Mouse (Mus musculus) macrophage (primary cell): ENCODE measurements around the gene Rsph3b. TPM values are rescaled to one million over a fixed set of nuclear protein-coding genes. Genes with fewer than 3 reads are reported as not detected.
"Not testable (repeated sequence)": the region's sequence is repeated elsewhere in the genome, so short reads cannot be mapped to it uniquely, and the experiment has no call there.

ENCODE experiments used
- H3K27ac ChIP-seq: fragments of 350-480 bp; formaldehyde crosslinking; 2 replicates; pipeline ENCODE4 v1.9.0; 2021
- H3K36me3 ChIP-seq: fragments of 350-480 bp; formaldehyde crosslinking; 2 replicates; pipeline ENCODE4 v1.9.0; 2021; ENCODE audit errors: inconsistent target
- H3K4me3 ChIP-seq: fragments of 350-480 bp; formaldehyde crosslinking; 2 replicates; pipeline ENCODE4 v1.9.0; 2021; ENCODE audit errors: inconsistent target
- H3K79me2 ChIP-seq: fragments of 350-480 bp; formaldehyde crosslinking; 2 replicates; pipeline ENCODE4 v1.9.0; 2021; ENCODE audit errors: inconsistent target
- WGBS: methylation state at CpG from one replicate; pipeline ENCODE4 v1.1.7; 2026; ENCODE audit warnings: inconsistent platforms; ENCODE audit not compliant: missing documents; 5-methylcytosine and 5-hydroxymethylcytosine counted together
- polyA plus RNA-seq: library from polyadenylated mRNA; stranded (reverse); fragments of 250-400 nt; gene quantifications from 3 replicates; pipeline ENCODE4 v1.2.4, GENCODE M21; 2018; ENCODE audit warnings: inconsistent platforms

Rsph3b gene
- polyA plus RNA-seq, 1 experiment from 2014 or later = 20.9 TPM

GRCm38 (mm10) chr17:6900361-6900760 lies 48.1 kb downstream of the Rsph3b start:
- not testable (repeated sequence) for H3K36me3 ChIP-seq, H3K79me2 ChIP-seq, H3K27ac ChIP-seq, H3K4me3 ChIP-seq
- 100% methylated on average over 1 of the region's 2 CpGs for WGBS

DNA sequence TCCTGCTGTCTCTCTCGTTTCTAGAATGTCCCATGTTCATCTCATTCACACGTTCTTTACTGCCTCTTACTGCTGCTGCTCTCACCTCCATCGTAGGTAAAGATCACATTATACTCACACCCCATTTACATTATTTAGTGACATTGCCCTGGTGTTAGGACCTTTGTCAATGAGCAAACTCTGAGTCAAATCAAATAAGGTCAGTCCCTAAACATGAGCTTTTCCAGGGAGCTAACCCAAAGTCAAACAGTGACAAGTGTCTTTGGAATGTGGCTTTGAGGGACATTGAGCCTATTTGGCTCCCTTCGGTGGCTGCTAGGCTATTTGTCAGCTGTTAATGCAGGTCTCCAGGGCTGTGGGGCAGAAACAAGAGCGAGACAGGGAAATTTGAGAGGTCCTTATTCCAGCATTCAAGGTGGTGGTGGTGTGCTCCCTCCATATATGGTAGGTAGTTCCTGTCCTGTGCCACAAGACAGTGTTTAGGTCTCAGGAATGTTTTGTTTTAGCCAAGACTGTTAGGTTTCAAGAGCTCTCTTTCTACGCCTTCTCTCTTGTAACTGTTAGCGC lies 50.4 kb downstream of the Rsph3b start:
- 93% methylated on average over 4 of the region's 7 CpGs for WGBS
- H3K27ac ChIP-seq, H3K79me2 ChIP-seq: not testable (repeated sequence)

GRCm38 (mm10) chr17:6896756-6897155 lies 51.7 kb downstream of the Rsph3b start:
- Histone ChIP-seq H3K79me2 (no peaks in the 10 kb centered on the region), H3K27ac (no peak overlapping the region), H3K4me3 (no peak overlapping the region), H3K36me3 (no peaks in the 10 kb centered on the region)
- 100% methylated on average over 1 of the region's 4 CpGs for WGBS

More for the DNA sequence above, 50.4 kb downstream of the Rsph3b start:
- not testable (repeated sequence) for H3K36me3 ChIP-seq, H3K4me3 ChIP-seq

DNA sequence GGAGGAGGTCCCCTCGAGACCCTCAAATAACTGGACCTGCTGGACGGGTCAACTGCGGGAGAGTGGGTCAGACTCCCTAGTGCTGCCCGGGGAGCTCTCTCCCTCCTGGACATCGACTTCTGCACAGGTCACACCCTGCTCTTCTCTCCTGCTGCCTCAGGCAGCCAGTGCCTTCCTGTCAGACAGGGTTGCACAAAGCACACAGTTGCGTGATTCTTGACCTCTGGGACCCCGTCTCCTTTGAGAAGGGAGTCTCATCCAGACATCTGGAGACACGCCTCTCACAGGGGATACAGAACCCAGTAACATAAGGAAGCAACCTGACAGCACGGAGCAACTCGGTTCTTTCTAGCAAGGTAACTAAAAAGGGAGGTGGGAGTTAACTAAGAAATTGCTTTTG lies 55.1 kb downstream of the Rsph3b start:
- 97% methylated on average over 10 of the region's 10 CpGs for WGBS
- Histone ChIP-seq H3K4me3 (no peak overlapping the region), H3K79me2 (no peaks in the 10 kb centered on the region), H3K27ac (no peak overlapping the region), H3K36me3 (no peaks in the 10 kb centered on the region)

- no peak overlapping the region for H3K27ac ChIP-seq
- H3K4me3 ChIP-seq = no peak overlapping the region
- no peaks in the 10 kb centered on the region for H3K79me2 ChIP-seq
- WGBS = 84% methylated on average over 7 of the region's 7 CpGs
- no peaks in the 10 kb centered on the region for H3K36me3 ChIP-seq
Observed at GRCm38 (mm10) chr17:6891966-6892934, 56.2 kb downstream of the Rsph3b start.

- Histone ChIP-seq H3K27ac (no peak overlapping the region), H3K4me3 (no peak overlapping the region), H3K79me2 (no peaks in the 10 kb centered on the region), H3K36me3 (no peaks in the 10 kb centered on the region)
- WGBS = 63% methylated on average over 1 of the region's 1 CpGs
Observed at GRCm38 (mm10) chr17:6886445-6886844, 62.0 kb downstream of the Rsph3b start.

GRCm38 (mm10) chr17:6884531-6884930 lies 64.0 kb downstream of the Rsph3b start:
- H3K36me3 ChIP-seq = no peaks in the 10 kb centered on the region
- no peak overlapping the region for H3K27ac ChIP-seq
- WGBS = 100% methylated on average over 1 of the region's 1 CpGs
- no peaks in the 10 kb centered on the region for H3K79me2 ChIP-seq
- no peak overlapping the region for H3K4me3 ChIP-seq

GRCm38 (mm10) chr17:6881306-6881705 lies 67.2 kb downstream of the Rsph3b start:
- H3K79me2 ChIP-seq = no peaks in the 10 kb centered on the region

GRCm38 (mm10) chr17:6871421-6871820 lies 77.1 kb downstream of the Rsph3b start:
- WGBS = 80% methylated on average over 2 of the region's 2 CpGs
- H3K27ac ChIP-seq = no peak overlapping the region

More at GRCm38 (mm10) chr17:6881306-6881705, 67.2 kb downstream of the Rsph3b start:
- H3K4me3 ChIP-seq = no peak overlapping the region
- H3K27ac ChIP-seq = no peak overlapping the region
- H3K36me3 ChIP-seq = no peaks in the 10 kb centered on the region
- 45% methylated on average over 6 of the region's 6 CpGs for WGBS

GRCm38 (mm10) chr17:6868810-6869209 lies 79.7 kb downstream of the Rsph3b start:
- H3K27ac ChIP-seq = no peak overlapping the region
- H3K79me2 ChIP-seq = no peaks in the 10 kb centered on the region
- no peaks in the 10 kb centered on the region for H3K36me3 ChIP-seq
- H3K4me3 ChIP-seq = no peak overlapping the region

More at GRCm38 (mm10) chr17:6871421-6871820, 77.1 kb downstream of the Rsph3b start:
- H3K36me3 ChIP-seq = no peaks in the 10 kb centered on the region
- no peaks in the 10 kb centered on the region for H3K79me2 ChIP-seq
- no peak overlapping the region for H3K4me3 ChIP-seq

DNA sequence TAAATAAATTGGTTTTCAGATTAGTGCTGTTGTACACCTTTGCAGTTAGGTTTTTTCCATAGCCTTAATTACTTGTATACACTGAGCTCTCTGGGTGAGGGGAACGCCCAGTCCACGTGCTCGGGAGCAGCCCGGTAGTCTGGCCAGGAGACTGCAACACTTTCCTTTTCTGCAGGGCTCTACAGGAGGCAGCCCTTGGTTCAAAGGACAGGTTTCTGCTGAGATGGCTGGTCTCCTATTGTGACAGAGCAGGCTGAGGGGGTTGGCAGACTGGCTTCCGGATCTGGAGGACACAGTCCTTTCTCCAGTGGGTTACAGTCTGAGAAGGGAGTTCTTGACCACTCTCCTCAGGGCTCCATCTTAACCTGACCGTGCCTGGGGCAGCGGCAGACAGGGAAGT lies 80.7 kb downstream of the Rsph3b start:
- Histone ChIP-seq H3K36me3 (no peaks in the 10 kb centered on the region), H3K79me2 (no peaks in the 10 kb centered on the region), H3K27ac (no peak overlapping the region), H3K4me3 (no peak overlapping the region)
- 19% methylated on average over 7 of the region's 7 CpGs for WGBS

- H3K79me2 ChIP-seq = no peaks in the 10 kb centered on the region
- H3K27ac ChIP-seq = no peak overlapping the region
- no peaks in the 10 kb centered on the region for H3K36me3 ChIP-seq
- no peak overlapping the region for H3K4me3 ChIP-seq
- WGBS = 70% methylated on average over 1 of the region's 1 CpGs
Observed at GRCm38 (mm10) chr17:6866576-6866975, 81.9 kb downstream of the Rsph3b start.

DNA sequence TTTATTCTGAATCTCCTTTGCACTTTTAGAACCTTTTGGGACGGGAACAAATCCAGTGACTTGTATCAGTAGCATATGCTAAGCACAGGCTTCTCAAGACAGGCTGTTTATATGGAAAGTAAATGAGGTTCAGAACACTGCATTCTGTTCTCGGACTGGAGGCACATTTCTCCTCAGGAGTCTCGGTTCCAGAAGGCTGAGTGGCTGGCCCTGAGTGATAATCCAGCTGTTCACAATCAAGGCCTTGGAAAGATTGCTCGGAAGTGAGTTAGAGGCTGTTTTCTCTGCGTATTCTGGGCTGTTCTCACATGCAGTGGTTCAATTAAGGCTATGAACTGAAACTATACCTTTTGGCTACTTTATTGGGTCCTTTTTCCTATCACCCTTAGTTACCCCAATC lies 82.9 kb downstream of the Rsph3b start:
- no peaks in the 10 kb centered on the region for H3K36me3 ChIP-seq
- no peak overlapping the region for H3K27ac ChIP-seq
- H3K4me3 ChIP-seq = no peak overlapping the region
- H3K79me2 ChIP-seq = no peaks in the 10 kb centered on the region
- WGBS = 97% methylated on average over 5 of the region's 5 CpGs

DNA sequence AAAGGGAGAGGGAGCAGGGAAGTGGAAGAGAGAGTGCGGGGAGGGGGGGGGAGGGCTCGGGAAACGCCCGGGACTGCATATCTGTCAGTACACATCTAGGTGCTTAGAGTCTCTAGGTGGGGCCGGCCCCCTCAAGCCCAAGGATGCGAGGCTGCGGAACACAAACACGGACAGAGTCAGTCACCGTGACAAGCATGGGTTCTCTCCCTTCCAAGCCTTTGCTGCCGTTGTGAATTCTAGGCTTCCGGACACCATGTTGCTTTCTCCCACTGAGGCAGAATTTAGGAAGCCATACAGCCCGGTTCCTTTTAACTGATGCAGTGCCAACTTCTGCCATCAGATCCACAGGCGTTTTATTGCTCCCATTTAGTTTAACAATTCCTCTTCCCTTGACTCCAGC lies 83.6 kb downstream of the Rsph3b start:
- Histone ChIP-seq H3K27ac (no peak overlapping the region), H3K4me3 (no peak overlapping the region), H3K36me3 (no peaks in the 10 kb centered on the region), H3K79me2 (no peaks in the 10 kb centered on the region)
- WGBS = 81% methylated on average over 13 of the region's 13 CpGs

GRCm38 (mm10) chr17:6863521-6863920 lies 85.0 kb downstream of the Rsph3b start:
- no peak overlapping the region for H3K27ac ChIP-seq
- H3K36me3 ChIP-seq = no peaks in the 10 kb centered on the region
- WGBS = 98% methylated on average over 6 of the region's 6 CpGs
- H3K4me3 ChIP-seq = no peak overlapping the region
- H3K79me2 ChIP-seq = no peaks in the 10 kb centered on the region
